Mouse (Mus musculus) hematopoietic stem cell, adult 5-6 weeks (primary cell): ENCODE measurements around the gene Bpifb5. TPM values are rescaled to one million over a fixed set of nuclear protein-coding genes. Genes with fewer than 3 reads are reported as not detected.
"Not testable (repeated sequence)": the region's sequence is repeated elsewhere in the genome, so short reads cannot be mapped to it uniquely, and the experiment has no call there.

ENCODE experiments used
- ATAC-seq, 2 experiments: fragments of 125-278 bp in 1 of 2; replicated peaks in 1 of 2; 2 replicates each; pipeline ENCODE4 v1.8.0; 2016 to 2017; ENCODE audit warnings: inconsistent platforms in 2 of 2, mild to moderate bottlenecking in 2 of 2, moderate number of reproducible peaks in 2 of 2, low read depth in 1 of 2, moderate TSS enrichment in 1 of 2; ENCODE audit not compliant: low FRiP score in 2 of 2, poor library complexity in 2 of 2, severe bottlenecking in 2 of 2, insufficient read depth in 1 of 2, low TSS enrichment in 1 of 2
- total RNA-seq: library from RNA; stranded (forward); fragments of 172-1452, 232-1000 nt; gene quantifications from 2 replicates; pipeline ENCODE4 v1.2.3, GENCODE M21; 2017

The Bpifb5 gene
- total RNA-seq, 1 experiment from 2014 or later, result 2.9 TPM

- ATAC-seq, result no peak
Observed at GRCm38 (mm10) chr2:154219950-154220349, 3.6 kb upstream of the Bpifb5 start.

- ATAC-seq, result no peak
Observed at GRCm38 (mm10) chr2:154223917-154224273, 353 bp downstream of the Bpifb5 start.

DNA sequence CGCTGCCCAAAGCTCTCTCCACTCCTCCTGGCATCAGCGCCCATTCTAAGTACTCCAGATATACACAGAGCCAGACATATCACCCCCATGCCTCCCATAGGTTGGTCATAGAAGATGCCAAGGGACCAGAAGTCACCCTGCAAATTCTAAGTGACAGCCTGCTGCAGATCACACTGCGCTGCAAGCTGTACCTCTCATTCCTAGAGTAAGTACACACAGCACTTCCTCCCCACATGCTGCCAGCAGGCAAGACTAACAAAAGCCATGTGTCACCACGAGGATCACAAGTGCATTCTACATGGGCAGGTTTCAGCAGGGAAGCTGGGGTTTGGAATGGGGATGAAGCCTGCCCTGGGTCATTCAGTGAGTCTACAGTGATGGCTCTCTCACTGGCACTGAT, 3.4 kb downstream of the Bpifb5 start:
- ATAC-seq, result no peak

DNA sequence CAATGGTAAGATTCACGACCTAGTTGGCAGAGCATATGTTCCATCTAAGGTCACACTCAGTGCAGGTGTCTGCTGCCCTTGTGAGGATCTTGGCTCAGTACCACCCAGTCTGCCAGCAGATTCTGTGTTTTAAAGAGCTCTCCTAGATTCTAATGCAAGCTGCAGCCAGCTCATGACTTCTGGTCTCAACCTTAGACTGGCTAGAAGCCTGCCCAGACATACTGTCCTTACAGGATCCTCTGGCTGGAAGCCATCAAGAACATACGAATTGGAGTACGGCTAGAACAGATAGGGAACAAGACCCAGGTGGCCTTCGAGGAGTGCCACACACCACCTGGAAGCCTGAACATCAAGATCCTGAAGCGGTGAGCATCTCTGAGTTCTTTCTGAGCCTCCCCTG, 4.3 kb downstream of the Bpifb5 start:
- no peak for ATAC-seq

GRCm38 (mm10) chr2:154233426-154233825, 9.9 kb downstream of the Bpifb5 start:
- no peak for ATAC-seq

DNA sequence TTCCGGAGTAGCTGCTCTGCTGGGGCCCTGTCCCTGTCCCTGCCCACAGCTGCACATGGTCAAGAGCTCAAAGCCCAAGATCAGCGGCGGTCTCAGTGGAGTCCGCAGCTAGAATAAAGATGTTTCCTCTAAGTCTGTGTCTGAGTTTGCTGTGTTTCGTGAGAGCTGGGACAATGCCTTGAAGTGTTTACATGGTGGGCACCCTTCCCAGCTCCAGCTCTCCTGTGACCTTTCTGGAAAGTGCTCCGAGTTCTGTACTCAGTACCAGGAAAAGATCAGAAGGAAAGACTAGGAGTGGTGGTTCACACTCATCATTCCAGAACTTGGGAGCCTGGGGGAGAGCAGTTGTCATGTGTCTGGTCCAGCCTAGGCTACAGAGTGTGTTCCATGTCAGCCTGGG, 17.2 kb downstream of the Bpifb5 start:
- no peak for ATAC-seq

DNA sequence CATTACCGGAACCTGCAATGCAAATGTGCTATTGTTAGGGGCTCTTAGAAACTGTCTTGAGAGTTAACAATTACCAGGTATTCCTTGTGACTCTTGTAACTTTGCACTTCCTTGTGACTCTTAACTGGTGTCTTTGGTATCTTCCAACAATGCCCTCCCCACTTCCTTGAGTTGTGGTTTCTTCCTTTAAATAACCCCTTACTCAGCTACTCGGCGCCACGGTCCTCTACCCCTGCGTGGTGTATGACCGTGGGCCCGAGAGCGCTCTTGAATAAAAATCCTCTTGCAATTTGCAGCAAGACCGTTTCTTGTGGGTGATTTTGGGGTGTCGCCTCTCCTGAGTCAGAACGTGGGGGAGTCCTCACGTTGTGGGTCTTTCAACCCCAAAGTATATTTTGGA, 19.2 kb downstream of the Bpifb5 start:
- ATAC-seq, result not testable (repeated sequence)

- ATAC-seq, result no peak
Observed at GRCm38 (mm10) chr2:154243356-154244036, 20.0 kb downstream of the Bpifb5 start.

- ATAC-seq, result no peak
Observed at GRCm38 (mm10) chr2:154245322-154245721, 21.8 kb downstream of the Bpifb5 start.

DNA sequence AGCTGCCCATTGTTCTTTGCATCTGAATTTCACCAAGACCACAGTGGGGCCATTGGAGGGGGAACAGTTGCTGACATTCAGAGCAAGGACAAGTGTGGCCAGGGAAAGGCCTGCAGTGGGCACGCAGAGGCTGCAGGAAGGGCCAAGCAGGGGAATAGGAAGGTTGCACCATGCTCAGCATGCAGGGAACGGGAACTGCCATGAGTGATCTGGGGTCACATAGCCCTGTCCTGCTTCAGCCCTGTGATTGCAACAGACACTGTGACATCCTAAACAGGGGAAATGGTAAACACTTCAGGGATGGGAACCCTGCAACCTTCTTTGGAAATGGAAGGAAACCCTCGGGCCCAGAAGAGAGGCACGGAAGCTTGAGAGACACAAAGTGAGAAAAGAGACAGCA, 31.7 kb downstream of the Bpifb5 start:
- peak in 1 of 2 experiments; percentile 36; a peak in 1 of 4 replicates for ATAC-seq

- ATAC-seq, result no peak
Observed at GRCm38 (mm10) chr2:154255770-154256169, 32.2 kb downstream of the Bpifb5 start.

DNA sequence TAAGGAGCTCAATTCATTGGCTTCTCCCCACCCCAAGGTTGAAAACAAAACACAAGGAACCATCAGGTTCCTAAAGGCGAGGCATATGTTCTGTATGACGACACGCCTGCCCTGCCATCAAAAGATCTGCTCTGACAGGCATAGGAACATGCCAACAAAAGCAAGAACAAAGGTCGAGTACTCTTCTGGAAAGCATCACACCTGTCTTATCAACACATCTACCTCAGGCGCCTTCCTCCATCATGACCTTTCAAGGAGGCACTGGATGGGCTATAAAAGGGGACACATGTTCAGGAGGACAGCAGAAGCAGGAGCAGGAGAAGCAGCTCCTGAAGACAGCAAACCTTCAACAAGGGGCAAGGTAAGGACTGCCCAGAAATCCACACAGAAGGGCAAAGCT, 34.0 kb downstream of the Bpifb5 start, which contains the start of gene Bpifb9a:
Gene Bpifb9a, plus strand, starts transcription at position 301 of the 400 bp plus-strand sequence.
- not testable (repeated sequence) for ATAC-seq

- ATAC-seq, result peak in 1 of 2 experiments; percentile 72; a peak in 1 of 4 replicates
Observed at GRCm38 (mm10) chr2:154264397-154264796, 40.9 kb downstream of the Bpifb5 start.

Other genes starting within 250 kb of the Bpifb5 start
- not detected in 2 replicates for gene Bpifa6, start 248.8 kb upstream of the Bpifb5 start, total RNA-seq
- not detected in 2 replicates for gene Bpifa2, start 215.5 kb upstream of the Bpifb5 start, total RNA-seq
- gene Bpifa3, start 93.4 kb upstream of the Bpifb5 start, total RNA-seq, result not detected in 2 replicates
- not detected in 2 replicates for gene Bpifa1, start 80.9 kb upstream of the Bpifb5 start, total RNA-seq
- gene Bpifa5, start 61.1 kb upstream of the Bpifb5 start, total RNA-seq, result not detected in 2 replicates
- not detected in 2 replicates for gene Bpifb1, start 32.9 kb upstream of the Bpifb5 start, total RNA-seq
- not detected in 2 replicates for gene Bpifb9a, start 34.1 kb downstream of the Bpifb5 start, total RNA-seq
- not detected in 2 replicates for gene Bpifb9b, start 83.5 kb downstream of the Bpifb5 start, total RNA-seq
- 22.8 and 26.2 TPM in 2 replicates for gene Cdk5rap1, start 149.3 kb downstream of the Bpifb5 start, total RNA-seq
- gene Snta1, start 184.4 kb downstream of the Bpifb5 start, total RNA-seq, result 0.69 TPM in 1 of 2 replicates, not detected in the other
- gene Cbfa2t2, start 212.7 kb downstream of the Bpifb5 start, total RNA-seq, result 25.0 and 26.6 TPM in 2 replicates